Mouse (Mus musculus): ENCODE measurements around the gene Rgs11.

DNA sequence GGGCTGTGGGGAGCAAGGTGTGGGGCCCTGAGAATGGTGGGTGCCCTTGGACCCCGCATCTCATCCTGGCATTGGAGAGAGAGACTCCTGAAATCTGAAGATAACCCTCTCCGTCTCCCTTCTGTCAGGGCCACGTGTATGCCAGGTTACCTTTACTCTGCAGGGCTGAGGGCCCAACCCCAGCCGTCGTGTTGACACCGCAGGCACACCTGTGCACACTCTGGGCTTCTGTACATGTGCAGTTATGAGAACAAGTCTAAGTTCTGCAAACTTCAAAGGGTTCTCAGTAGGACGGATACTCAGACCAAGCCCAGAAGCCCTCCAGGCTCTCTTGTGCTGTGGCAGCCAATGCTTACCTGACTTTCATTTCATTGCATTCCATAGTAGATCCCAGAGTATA lies 9.5 kb downstream of the Rgs11 start:
- TF ChIP-seq CTCF (IDR thresholded peaks at IDR 0.05; ENCODE audit: low read depth, low read length) = no peak
- no peak for TF ChIP-seq POLR2A (IDR thresholded peaks at IDR 0.05; ENCODE audit: borderline replicate concordance, low read depth, low read length)
